Mouse (Mus musculus): ENCODE measurements at regions not wholly inside any gene's neighbourhood (a gene's known extent, or its start where the extent isn't known, plus 50 kb on each side); places are given as distances from the start of the nearest gene placed in this dataset.

- DNase-seq (ENCODE audit: low spot score in 2 of 2) = no peak
Measured at GRCm38 (mm10) chr14:46638516-46638915, 121.8 kb upstream of the Cdkn3 start.

GRCm38 (mm10) chr14:46637240-46637639, 123.1 kb upstream of the Cdkn3 start:
- no peak for DNase-seq (ENCODE audit: low spot score in 2 of 2)

GRCm38 (mm10) chr14:46636364-46636763, 124.0 kb upstream of the Cdkn3 start:
- DNase-seq (ENCODE audit: low spot score in 2 of 2) = no peak

- no peak for DNase-seq (ENCODE audit: low spot score in 2 of 2)
Measured at GRCm38 (mm10) chr14:46635322-46635721, 125.0 kb upstream of the Cdkn3 start.

DNA sequence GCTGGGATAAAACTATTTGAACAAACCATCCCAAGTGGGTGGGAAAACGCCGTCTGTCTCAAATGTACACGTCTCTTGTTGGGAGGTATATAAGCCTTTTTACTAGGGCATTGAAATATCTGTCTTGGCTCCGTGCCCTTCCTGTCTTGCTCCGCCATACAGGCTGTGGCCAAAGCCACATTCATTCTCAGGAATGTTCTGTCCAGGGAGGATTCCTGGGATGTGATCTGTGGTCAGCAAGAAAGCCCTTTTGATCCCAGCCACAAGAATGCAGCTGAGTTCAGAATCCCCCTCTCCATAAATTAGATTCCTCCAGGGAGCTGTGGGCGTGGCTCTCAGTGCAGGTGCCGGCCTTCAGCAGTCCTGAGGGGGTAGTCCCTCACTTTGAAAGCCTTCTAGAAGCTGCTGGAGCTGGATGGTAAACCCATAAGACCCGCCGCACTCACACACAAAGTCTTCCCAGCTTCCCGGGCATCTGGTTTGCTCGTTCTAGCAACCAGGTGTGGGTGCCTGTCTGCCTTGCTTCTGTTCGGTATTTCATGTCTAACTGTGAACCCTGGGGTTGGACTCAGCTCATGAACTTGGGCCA, 125.6 kb upstream of the Cdkn3 start:
- no peak for DNase-seq (ENCODE audit: low spot score in 2 of 2)

GRCm38 (mm10) chr14:46634251-46634650, 126.1 kb upstream of the Cdkn3 start:
- no peak for DNase-seq (ENCODE audit: low spot score in 2 of 2)

GRCm38 (mm10) chr14:46627690-46628089, 132.7 kb upstream of the Cdkn3 start:
- no peak for DNase-seq (ENCODE audit: low spot score in 2 of 2)

GRCm38 (mm10) chr14:46625760-46626159, 134.6 kb upstream of the Cdkn3 start:
- no peak for DNase-seq (ENCODE audit: low spot score in 2 of 2)

- DNase-seq (ENCODE audit: low spot score in 2 of 2) = no peak
Measured at GRCm38 (mm10) chr14:46623645-46624044, 136.7 kb upstream of the Cdkn3 start.

DNA sequence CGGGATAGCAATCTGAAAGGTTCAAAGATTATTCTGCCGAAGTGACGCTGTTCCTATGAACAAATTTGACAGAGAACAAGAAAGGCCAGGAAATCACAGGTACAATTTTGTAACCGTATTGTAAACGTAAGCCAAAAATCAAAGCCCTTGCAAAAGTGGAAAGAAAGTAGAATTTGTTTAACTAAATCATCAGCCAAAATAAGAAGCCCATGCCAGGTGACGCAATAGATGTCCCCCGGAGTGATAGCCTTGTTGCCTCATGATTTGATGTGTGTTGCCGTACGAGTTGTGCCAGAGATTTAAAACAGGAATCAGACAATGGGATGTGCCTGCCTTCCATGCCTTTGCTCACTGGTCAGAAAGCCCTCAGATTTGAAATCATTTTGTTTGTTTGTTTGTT, 144.3 kb upstream of the Cdkn3 start:
- DNase-seq (ENCODE audit: low spot score in 2 of 2) = no peak

DNA sequence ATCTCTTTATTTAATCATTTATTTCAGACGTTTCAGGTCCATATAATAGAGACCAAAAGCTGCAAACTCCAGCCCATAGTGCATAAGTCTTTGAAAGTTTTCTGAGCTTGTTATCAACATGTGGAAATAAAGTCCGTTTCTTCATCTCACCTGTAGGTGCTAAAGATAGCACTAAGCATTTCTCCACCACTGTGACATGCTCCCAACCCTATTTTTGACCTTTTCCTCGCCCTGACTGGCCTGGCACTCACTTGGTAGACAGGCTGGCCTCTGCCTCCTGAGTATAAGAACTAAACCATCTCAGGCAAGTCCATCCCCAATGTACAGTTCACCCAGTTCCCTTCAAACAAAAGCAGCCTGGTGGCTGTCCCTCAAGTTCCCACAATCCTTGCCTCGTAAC, 145.4 kb upstream of the Cdkn3 start:
- no peak for DNase-seq (ENCODE audit: low spot score in 2 of 2)

GRCm38 (mm10) chr14:46613748-46614147, 146.6 kb upstream of the Cdkn3 start:
- no peak for DNase-seq (ENCODE audit: low spot score in 2 of 2)

- no peak for DNase-seq (ENCODE audit: low spot score in 2 of 2)
Measured at GRCm38 (mm10) chr14:46613211-46613610, 147.1 kb upstream of the Cdkn3 start.

GRCm38 (mm10) chr14:46612584-46612983, 147.8 kb upstream of the Cdkn3 start:
- no peak for DNase-seq (ENCODE audit: low spot score in 2 of 2)

DNA sequence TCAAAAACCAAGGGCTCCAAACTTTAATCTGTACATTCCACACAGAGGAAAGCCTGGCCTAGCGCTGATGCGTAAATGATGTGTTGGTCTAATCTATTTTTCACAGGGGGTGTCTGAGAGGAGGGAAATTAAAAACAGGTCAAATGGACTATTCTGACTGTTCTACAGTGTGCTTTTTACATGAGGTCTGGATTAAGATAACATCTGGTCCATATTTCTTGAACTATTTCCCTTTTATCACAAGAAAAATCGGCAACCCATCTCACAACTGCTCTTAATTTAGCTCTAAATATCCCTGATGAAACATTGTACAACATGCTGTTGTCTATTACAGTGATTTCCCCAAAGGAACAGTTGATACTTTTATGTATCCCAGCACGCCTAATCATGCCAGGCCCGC, 149.4 kb upstream of the Cdkn3 start:
- no peak for DNase-seq (ENCODE audit: low spot score in 2 of 2)

DNA sequence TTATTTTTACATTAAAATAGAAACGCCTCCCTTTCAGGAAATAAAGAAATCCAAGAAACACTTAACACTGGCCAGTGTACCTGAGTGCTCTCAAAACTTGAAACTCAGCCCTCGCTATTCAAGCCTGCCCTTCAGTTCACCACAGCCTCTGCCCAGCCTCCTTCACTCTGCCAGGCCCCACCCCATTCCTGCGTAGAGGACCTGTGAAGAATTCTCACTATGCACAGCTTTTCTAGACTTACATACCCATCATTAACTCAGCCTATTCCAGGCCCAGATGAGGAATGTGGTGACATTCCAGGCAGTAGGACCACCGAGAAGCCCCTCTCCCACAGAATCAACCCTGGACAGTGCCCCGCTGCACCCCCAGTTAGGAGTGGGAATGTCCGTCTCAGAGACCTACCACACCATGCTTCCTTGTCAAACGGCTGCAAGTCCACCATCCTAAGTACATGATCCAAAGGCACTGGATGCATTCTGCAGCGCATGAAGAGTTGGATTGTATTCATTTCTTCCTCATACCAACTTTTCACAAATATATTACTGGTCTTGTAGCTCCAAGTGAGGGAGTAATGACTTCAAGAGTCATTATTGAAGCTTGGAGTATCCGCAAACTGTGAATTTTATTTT, 150.0 kb upstream of the Cdkn3 start:
- no peak for DNase-seq (ENCODE audit: low spot score in 2 of 2)

GRCm38 (mm10) chr14:46606694-46607093, 153.6 kb upstream of the Cdkn3 start:
- no peak for DNase-seq (ENCODE audit: low spot score in 2 of 2)

GRCm38 (mm10) chr14:46606037-46606436, 154.3 kb upstream of the Cdkn3 start:
- no peak for DNase-seq (ENCODE audit: low spot score in 2 of 2)

- DNase-seq (ENCODE audit: low spot score in 2 of 2) = no peak
Measured at GRCm38 (mm10) chr14:46604886-46605531, 155.3 kb upstream of the Cdkn3 start.

- no peak for DNase-seq (ENCODE audit: low spot score in 2 of 2)
Measured at GRCm38 (mm10) chr14:46604156-46604885, 156.0 kb upstream of the Cdkn3 start.

GRCm38 (mm10) chr14:46596696-46597359, 163.5 kb upstream of the Cdkn3 start:
- DNase-seq (ENCODE audit: low spot score in 2 of 2) = no peak

- DNase-seq (ENCODE audit: low spot score in 2 of 2) = no peak
Measured at GRCm38 (mm10) chr14:46594151-46594550, 166.2 kb upstream of the Cdkn3 start.

Data from right cerebral cortex, postnatal 10 days (tissue).